Mouse (Mus musculus) stomach, postnatal 0 days (tissue): ENCODE data around the gene Olfr585.

Experiments
- CTCF ChIP-seq: IDR thresholded peaks from 2 replicates; pipeline ENCODE4 v1.5.1; 2016; ENCODE audit warnings: antibody characterized with exemption, low read depth, mild to moderate bottlenecking, moderate library complexity
- EP300 ChIP-seq: optimal IDR thresholded peaks from 2 replicates; pipeline ENCODE3; 2016; ENCODE audit warnings: antibody characterized with exemption

GRCm38 (mm10) chr7:103051000-103051399 lies 46.5 kb upstream of the Olfr585 start, which contains the start of gene Olfr583:
- no peak for TF ChIP-seq CTCF
- TF ChIP-seq EP300, result no peak
